Mouse (Mus musculus) activated CD4-positive, CD25-positive, alpha-beta regulatory T cell, adult 4 months (primary cell): ENCODE data around the gene Cntnap5a. TPM values are rescaled to one million over a fixed set of nuclear protein-coding genes. Genes with fewer than 3 reads are reported as not detected.
"Not testable (repeated sequence)": the region's sequence is repeated elsewhere in the genome, so short reads cannot be mapped to it uniquely, and the experiment has no call there.

Experiments
- ATAC-seq: one replicate; pipeline ENCODE4 v1.8.0; 2017
- polyA plus RNA-seq, 2 experiments: library from polyadenylated mRNA; unstranded; fragments of 100-300 nt; shearing (Covaris generic); gene quantifications; one replicate each; pipeline ENCODE4 v1.2.1; 2017

Gene Cntnap5a
- polyA plus RNA-seq, 2 experiments from 2014 or later, result 0.05 TPM; not detected in 1

- ATAC-seq, result no peak
These were observed 422.6 kb downstream of the Cntnap5a start for GRCm38 (mm10) chr1:116107010-116107723.

DNA sequence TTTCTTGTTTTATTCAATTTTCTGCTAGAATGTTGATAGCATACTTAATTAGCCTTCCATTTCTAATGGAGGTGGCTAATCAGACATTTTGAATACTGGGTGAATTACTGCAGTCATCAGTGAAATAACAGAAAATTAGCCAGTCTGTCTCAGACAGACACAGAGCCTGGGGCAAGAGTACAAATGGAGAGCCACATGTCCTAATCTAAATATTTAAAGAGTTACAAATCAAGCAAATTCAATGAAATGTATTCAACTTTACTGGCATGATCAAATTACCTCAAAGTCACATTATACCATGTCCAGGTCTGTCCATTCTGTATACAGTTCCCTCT lies 423.1 kb downstream of the Cntnap5a start:
- ATAC-seq, result no peak

- ATAC-seq, result no peak
These were observed 423.8 kb downstream of the Cntnap5a start for GRCm38 (mm10) chr1:116108381-116108780.

GRCm38 (mm10) chr1:116125767-116126166 lies 441.2 kb downstream of the Cntnap5a start:
- ATAC-seq, result no peak

DNA sequence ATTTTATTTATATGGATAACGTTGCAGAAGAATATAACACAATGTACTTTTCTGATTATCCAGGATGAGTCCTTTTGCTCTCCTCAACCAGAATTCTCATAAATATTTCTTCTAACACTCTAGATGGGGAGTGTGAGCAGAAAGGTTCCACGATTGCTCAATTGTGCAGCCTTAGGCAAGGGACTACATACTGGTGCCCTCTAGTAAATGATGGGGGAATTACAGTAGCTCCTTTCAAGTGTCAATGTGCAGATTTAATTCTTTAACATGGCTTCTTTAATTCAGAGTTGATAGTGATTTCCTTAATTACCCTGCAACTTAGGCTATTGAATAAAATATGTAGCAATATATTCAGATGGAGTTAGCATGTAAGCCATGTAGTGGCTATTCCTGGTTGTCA lies 442.5 kb downstream of the Cntnap5a start:
- no peak for ATAC-seq

GRCm38 (mm10) chr1:116128450-116129246 lies 444.1 kb downstream of the Cntnap5a start:
- no peak for ATAC-seq

GRCm38 (mm10) chr1:116132471-116132870 lies 447.9 kb downstream of the Cntnap5a start:
- no peak for ATAC-seq

DNA sequence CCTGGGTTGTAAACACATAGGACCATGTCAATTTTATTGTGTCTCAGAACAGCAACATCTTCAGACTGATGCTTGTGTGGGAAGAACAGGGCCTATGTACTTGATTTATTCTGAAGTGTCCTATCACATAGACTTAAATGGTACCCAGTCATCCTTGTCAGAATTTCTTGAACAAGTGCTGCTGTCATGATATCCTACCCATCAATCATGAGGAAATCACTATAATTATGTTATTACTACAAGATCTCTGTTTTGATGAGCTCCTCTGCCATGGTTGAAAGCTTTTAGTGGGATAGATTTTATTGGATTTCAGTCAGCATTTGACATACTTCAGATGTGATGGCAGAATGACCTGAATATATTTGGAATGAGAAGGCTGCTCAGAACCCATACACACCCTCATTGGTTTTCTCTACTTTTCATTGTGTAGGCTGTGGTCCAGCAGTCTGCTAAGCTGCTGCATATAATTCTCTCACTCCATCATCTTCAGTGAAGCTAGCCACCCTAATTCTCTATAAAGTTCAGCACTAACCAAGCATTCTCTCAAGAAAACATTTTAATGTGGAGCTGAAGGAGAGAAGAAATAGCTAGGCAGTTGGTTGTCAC lies 465.3 kb downstream of the Cntnap5a start:
- no peak for ATAC-seq

DNA sequence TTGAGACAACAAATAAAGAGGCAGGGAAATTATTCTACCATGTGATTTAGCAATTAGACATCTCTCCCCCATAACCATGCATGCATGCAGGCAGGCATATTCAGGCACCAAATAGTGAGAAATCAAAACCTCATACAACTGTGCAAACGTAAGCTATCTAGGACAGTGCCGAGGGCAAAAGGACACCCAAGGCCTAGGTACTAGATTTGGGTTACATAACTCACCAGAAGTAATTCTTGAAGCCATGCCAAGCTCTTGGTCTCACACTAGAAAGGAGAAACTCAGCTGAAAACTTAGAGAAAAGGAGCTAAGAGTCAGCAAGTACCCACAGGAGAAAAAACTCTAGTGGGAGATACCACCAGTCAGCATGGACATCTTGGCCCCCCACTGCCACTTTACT lies 499.9 kb downstream of the Cntnap5a start:
- ATAC-seq, result no peak

DNA sequence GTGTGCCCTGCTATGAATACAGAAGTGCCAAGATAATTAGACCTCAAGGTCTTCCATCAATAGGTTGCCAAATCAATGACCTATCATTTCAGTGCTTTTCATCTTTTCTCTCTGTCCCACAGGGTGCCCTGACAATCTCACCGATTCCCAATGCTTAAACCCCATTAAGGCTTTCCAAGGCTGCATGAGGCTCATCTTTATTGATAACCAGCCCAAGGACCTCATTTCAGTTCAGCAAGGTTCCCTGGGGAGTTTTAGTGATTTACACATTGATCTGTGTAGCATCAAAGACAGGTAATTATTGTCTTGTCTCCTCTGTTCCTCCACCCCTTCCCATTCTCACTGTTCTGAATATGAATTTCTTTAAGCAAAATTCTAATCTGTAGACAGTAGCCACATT lies 503.6 kb downstream of the Cntnap5a start:
- ATAC-seq, result not testable (repeated sequence)

DNA sequence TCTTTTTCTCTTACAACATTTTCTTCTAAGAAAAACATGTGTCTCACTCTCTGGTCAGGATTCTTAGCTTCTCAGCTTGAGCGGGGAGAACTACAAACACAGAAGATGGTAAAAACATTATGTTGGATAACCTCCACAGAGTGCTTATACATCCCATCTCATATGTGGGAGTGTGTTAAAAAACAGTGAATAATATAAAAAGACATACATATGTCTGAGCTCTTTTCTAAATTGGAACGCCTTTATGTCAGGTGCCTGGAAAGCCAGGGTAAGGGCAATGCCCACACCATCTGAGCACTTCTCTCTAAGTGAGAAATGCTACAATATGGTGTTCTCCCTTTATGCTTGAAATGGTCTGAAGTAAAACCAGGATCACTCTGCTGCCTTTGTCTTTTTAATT lies 507.7 kb downstream of the Cntnap5a start:
- no peak for ATAC-seq

DNA sequence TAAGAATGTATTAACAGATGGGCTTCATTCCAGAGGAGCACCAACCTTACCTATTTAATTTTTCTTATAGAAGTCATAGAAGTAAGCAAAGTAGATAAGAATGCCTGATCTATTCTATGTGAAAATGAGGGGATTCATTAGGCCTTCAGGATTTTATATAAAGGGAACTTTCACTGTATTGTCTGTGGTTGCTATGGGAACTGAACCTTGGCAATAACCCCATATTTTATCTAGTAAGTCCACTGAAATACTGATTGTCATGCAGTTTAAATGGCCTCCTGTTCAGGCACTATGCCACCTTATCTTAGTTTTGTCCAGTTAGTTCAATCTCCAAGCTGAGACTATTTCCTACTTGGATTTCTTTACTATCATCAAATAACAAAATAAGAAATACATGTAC lies 532.3 kb downstream of the Cntnap5a start:
- ATAC-seq, result no peak

DNA sequence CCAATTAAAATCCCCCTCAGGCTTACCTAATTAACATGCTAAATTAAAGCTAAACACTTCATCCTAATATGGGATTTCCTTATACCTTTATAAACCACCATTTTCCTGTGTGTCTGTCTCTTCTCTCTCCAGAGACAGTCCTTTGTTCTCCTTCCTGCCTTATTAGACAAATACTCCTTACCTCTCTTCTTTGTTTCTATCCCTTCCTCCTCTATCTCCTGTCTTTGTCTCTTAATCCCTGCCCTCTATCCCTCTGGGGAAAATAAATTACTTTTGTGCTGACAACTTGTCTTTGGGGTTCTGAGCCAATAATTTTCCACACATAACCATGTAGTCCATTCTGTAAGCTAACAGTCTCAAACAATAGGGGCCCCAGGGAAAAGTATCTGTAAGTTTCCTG lies 556.0 kb downstream of the Cntnap5a start:
- ATAC-seq, result no peak

- no peak for ATAC-seq
These were observed 559.3 kb downstream of the Cntnap5a start for GRCm38 (mm10) chr1:116243856-116244255.

GRCm38 (mm10) chr1:116281144-116281543 lies 596.6 kb downstream of the Cntnap5a start:
- ATAC-seq, result no peak

GRCm38 (mm10) chr1:116283968-116284367 lies 599.4 kb downstream of the Cntnap5a start:
- ATAC-seq, result no peak

DNA sequence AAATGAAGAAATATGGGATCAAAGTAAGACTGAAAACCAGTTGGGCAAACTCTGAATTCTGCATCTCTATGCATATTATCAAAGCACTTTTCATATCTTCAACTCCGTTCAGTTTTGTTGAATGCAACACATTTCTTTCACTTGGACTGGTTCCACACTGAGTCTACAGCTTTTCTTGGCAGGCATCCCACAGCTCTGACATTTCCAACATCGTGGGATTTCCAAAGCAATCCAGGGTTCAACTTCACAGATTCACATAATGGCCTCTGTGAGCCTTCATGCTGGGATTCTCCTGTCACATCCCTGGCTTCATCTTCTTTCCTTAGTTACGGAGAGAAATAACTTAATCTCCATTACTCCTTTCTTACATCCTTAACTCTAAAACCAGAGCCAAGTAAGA lies 622.0 kb downstream of the Cntnap5a start:
- ATAC-seq, result no peak

DNA sequence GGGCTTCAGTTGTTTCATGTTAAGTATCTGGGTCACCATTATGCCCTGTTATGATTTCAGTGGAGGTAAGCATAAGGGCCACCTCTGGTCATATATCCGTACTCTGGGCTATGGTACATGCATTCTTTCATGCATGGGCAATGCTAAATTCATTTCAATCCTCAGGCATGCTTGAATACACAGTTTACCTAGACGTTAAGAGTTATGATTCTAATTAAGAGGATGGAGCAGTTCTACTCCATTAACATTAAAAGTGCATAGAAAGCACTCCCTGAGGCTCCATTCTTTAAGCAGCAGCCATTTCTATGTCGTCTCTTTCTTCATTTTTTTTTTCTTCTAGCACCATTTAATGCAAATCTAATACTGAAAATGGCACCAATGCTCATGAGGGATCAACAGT lies 627.0 kb downstream of the Cntnap5a start:
- no peak for ATAC-seq

DNA sequence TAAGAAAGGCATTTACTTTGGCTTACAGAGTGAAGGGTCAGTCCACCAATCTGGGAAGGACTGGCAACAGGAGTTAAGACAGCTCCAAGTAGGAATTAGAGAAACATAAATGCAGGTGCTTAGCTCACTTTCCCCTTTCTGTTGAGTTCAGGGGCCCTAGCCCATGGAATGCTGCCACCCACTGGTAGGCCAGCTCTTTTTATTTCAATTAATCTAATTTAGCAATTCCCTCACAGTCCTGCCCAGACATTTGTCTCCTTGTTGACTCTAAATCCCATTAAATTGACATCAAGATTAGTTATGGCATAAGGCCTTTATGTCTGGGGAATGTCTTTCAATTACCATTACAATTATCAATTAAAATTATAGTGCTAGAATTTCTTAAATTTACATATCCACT lies 628.7 kb downstream of the Cntnap5a start:
- no peak for ATAC-seq

DNA sequence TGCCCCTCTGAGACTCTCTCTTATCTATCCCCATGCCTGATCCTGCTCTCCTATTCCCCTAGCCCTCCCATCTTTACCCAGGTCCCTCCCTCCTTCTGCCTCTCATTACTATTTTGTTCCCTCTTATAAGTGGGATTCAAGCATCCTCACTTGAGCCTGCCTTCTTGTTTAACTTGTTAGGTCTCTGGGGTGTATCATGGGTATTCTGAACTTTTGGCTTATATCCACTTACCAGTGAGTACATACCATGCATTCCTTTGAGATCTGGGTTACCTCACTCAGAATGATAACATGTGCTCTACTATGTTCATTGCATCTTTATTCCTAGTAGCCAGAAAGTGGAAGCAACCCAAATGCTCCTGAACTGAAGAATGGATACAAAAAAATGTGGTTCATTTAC lies 639.9 kb downstream of the Cntnap5a start:
- no peak for ATAC-seq

- no peak for ATAC-seq
These were observed 669.1 kb downstream of the Cntnap5a start for GRCm38 (mm10) chr1:116353669-116354068.

- ATAC-seq, result no peak
These were observed 681.0 kb downstream of the Cntnap5a start for GRCm38 (mm10) chr1:116365606-116366005.

DNA sequence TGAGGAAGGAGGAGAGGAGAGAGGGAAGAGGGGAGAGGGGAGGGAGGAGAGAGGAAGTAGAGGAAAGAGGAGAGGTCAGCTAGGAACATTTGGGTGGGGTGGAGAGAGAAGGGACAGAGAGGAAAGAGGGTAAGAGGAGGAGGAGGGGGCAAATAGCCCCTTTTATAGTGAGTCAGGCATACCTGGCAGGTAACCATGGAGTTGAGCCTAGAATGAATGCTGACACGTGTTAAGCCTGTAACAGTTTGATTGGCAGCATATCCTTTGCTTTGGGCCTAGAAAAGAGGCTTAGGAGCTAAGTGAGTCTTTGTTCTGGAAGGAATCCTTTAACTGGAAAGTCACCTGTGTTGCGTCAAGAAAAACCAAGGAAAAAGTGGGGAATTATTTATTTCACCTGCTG lies 681.6 kb downstream of the Cntnap5a start:
- ATAC-seq, result no peak

DNA sequence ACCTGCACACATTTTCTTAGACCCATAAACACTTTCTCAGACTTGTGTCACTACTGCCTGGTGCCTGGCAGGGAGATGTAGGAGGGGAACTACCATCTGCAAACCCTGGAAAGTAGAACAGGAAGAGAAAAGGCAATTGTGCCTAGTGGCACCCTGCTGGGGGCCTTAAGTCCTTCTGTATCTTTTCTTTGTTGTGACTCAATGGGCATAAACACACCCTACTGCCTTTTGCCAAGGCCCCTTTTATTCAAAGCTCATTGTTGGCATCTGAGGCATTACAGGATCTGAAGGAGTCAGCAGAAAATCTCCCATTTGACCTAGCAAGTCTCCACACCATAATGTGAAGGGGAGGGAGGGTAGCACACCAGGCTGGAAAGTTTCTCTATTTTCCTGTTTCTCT lies 682.2 kb downstream of the Cntnap5a start:
- no peak for ATAC-seq
